ENCODE assay signal across 11 mouse cellular contexts in genomic region chr8:34326614-34326965, GRCm38 (mm10).
DNase-seq lines count a peak whose midpoint lies in the region; ATAC-seq lines count a peak whose summit lies in the region.
"Had no signal": no experiment of that assay in that cellular context is flagged by ENCODE, and none has a peak within 500 bp of the region (broad histone marks: within the 10 kb centered on the region; RNA-seq: fewer than 3 reads in every experiment).

No protein-coding gene starts in this region.

- peaks cover 4% of the 10 kb centered on the region; the same call in 1 of the 2 replicates for H3K27me3 ChIP-seq in kidney, embryonic 14.5 days (ENCODE audit: control insufficient read depth, insufficient read depth, low read length)
- H3K27me3 ChIP-seq in embryonic facial prominence, embryonic 12.5 days, result 0 out of 2 replicates have a peak, but pooled peaks cover 3% of the 10 kb centered on the region
- H3K27me3 ChIP-seq in hindbrain, embryonic 13.5 days, result 0 out of 2 replicates have a peak, but pooled peaks cover 7% of the 10 kb centered on the region
- H3K27me3 ChIP-seq in midbrain, embryonic 13.5 days, result peaks cover 10% of the 10 kb centered on the region
- H3K27me3 ChIP-seq: CH12.LX had no signal

- DNase-seq in kidney, adult 18-20 months, result no peak
- DNase-seq in frontal cortex, adult 2 months (ENCODE audit: extremely low spot score in 1 of 2, low spot score in 1 of 2), result no peak
- DNase-seq in layer of hippocampus, adult 9-10 months (ENCODE audit: low spot score), result no peak
- DNase-seq: adrenal gland, adult 8-10 months; kidney, adult 11 months had no signal

- H3K4me2 ChIP-seq in kidney, embryonic 14.5 days (replicated peaks; ENCODE audit: low read depth, low read length), result peak overlapping the region; percentile 56
- peak overlapping the region; percentile 70 for H3K4me2 ChIP-seq in embryonic facial prominence, embryonic 12.5 days (replicated peaks)
- peak overlapping the region; percentile 59 for H3K4me2 ChIP-seq in hindbrain, embryonic 13.5 days
- peak overlapping the region; percentile 61 for H3K4me2 ChIP-seq in midbrain, embryonic 13.5 days (replicated peaks)

- H3K9ac ChIP-seq in kidney, embryonic 14.5 days (ENCODE audit: low read depth, low read length), result 0 out of 2 replicates have a peak overlapping the region, but pooled peaks have one; percentile 28
- no peak overlapping the region for H3K9ac ChIP-seq in embryonic facial prominence, embryonic 12.5 days
- peak overlapping the region; percentile 64 for H3K9ac ChIP-seq in hindbrain, embryonic 13.5 days
- peak overlapping the region; percentile 56 for H3K9ac ChIP-seq in midbrain, embryonic 13.5 days (replicated peaks)

- no peak for ATAC-seq in kidney, embryonic 14.5 days (ENCODE audit: low FRiP score, low TSS enrichment)
- ATAC-seq in embryonic facial prominence, embryonic 12.5 days (ENCODE audit: insufficient number of reproducible peaks, insufficient read depth, low FRiP score, low TSS enrichment), result no peak
- ATAC-seq in hindbrain, embryonic 13.5 days (ENCODE audit: low FRiP score), result peak; percentile 14
- ATAC-seq in midbrain, embryonic 13.5 days, result peak; percentile 6; the same call in 1 of the 2 replicates
- ATAC-seq in megakaryocyte progenitor cell, adult 5-6 weeks (replicated peaks; ENCODE audit: poor library complexity), result no peak

- WGBS in kidney, embryonic 14.5 days, result 10% methylated on average over 15 of the region's 15 CpGs
- 6% methylated on average over 15 of the region's 15 CpGs for WGBS in embryonic facial prominence, embryonic 12.5 days
- WGBS in hindbrain, embryonic 13.5 days, result 5% methylated on average over 15 of the region's 15 CpGs
- 5% methylated on average over 15 of the region's 15 CpGs for WGBS in midbrain, embryonic 13.5 days

- H3K4me3 ChIP-seq in kidney, embryonic 14.5 days (ENCODE audit: low read length), result peak overlapping the region; percentile 28
- peak overlapping the region; percentile 31 for H3K4me3 ChIP-seq in embryonic facial prominence, embryonic 12.5 days
- H3K4me3 ChIP-seq in hindbrain, embryonic 13.5 days, result peak overlapping the region; percentile 36
- H3K4me3 ChIP-seq in midbrain, embryonic 13.5 days (replicated peaks), result peak overlapping the region; percentile 28

- no peak overlapping the region for H3K27ac ChIP-seq in kidney, embryonic 14.5 days (ENCODE audit: low read depth, low read length)
- no peak overlapping the region for H3K27ac ChIP-seq in embryonic facial prominence, embryonic 12.5 days
- peak overlapping the region; percentile 94 for H3K27ac ChIP-seq in hindbrain, embryonic 13.5 days
- peak overlapping the region; percentile 87 for H3K27ac ChIP-seq in midbrain, embryonic 13.5 days

- no peaks in the 10 kb centered on the region for H3K9me3 ChIP-seq in kidney, embryonic 14.5 days (ENCODE audit: control insufficient read depth, low read length)
- H3K9me3 ChIP-seq in embryonic facial prominence, embryonic 12.5 days, result no peaks in the 10 kb centered on the region
- H3K9me3 ChIP-seq in hindbrain, embryonic 13.5 days, result no peaks in the 10 kb centered on the region
- no peaks in the 10 kb centered on the region for H3K9me3 ChIP-seq in midbrain, embryonic 13.5 days

- peaks cover 6% of the 10 kb centered on the region; the same call in 1 of the 2 replicates for H3K4me1 ChIP-seq in kidney, embryonic 14.5 days (ENCODE audit: control insufficient read depth, insufficient read depth, low read length)
- peaks cover 17% of the 10 kb centered on the region for H3K4me1 ChIP-seq in embryonic facial prominence, embryonic 12.5 days
- peaks cover 47% of the 10 kb centered on the region for H3K4me1 ChIP-seq in hindbrain, embryonic 13.5 days (replicated peaks)
- peaks cover 41% of the 10 kb centered on the region for H3K4me1 ChIP-seq in midbrain, embryonic 13.5 days (replicated peaks)

- no peaks in the 10 kb centered on the region for H3K36me3 ChIP-seq in kidney, embryonic 14.5 days (ENCODE audit: control insufficient read depth, insufficient read depth, low read length)
- no peaks in the 10 kb centered on the region for H3K36me3 ChIP-seq in embryonic facial prominence, embryonic 12.5 days
- no peaks in the 10 kb centered on the region for H3K36me3 ChIP-seq in hindbrain, embryonic 13.5 days
- H3K36me3 ChIP-seq in midbrain, embryonic 13.5 days, result no peaks in the 10 kb centered on the region

Comparison
In these comparisons a context has a peak if more than half of its experiments do, and no peak if none do; other contexts are left out.
1. ATAC-seq: peak in hindbrain, embryonic 13.5 days (single experiment) and midbrain, embryonic 13.5 days (single experiment); none in kidney, embryonic 14.5 days (single experiment), embryonic facial prominence, embryonic 12.5 days (single experiment) and megakaryocyte progenitor cell, adult 5-6 weeks (single experiment).
2. H3K27ac ChIP-seq: peak in hindbrain, embryonic 13.5 days (single experiment) and midbrain, embryonic 13.5 days (single experiment); none in kidney, embryonic 14.5 days (single experiment) and embryonic facial prominence, embryonic 12.5 days (single experiment).
3. Peak in every context shown above with its lines, with median percentiles within 50 percentile points of each other: H3K4me2 ChIP-seq and H3K4me3 ChIP-seq.